Mouse (Mus musculus): ENCODE measurements around the gene Pakap. TPM values are rescaled to one million over a fixed set of nuclear protein-coding genes. Genes with fewer than 3 reads are reported as not detected.

Pakap gene
- polyA plus RNA-seq, 1 experiment from 2014 or later, result 5.8 TPM

GRCm38 (mm10) chr4:57733445-57733844 lies 165.5 kb downstream of the Pakap start:
- Histone ChIP-seq H3K27me3 (no peaks in the 10 kb centered on the region), H3K4me3 (no peak overlapping the region), H3K4me2 (replicated peaks) (no peak overlapping the region), H3K27ac (replicated peaks) (no peak overlapping the region), H3K9me3 (no peaks in the 10 kb centered on the region), H3K4me1 (0 out of 2 replicates have a peak, but pooled peaks cover under 1% of the 10 kb centered on the region), H3K36me3 (no peaks in the 10 kb centered on the region), H3K9ac (replicated peaks) (no peak overlapping the region)
- 70% methylated on average over 3 of the region's 3 CpGs for WGBS
- ATAC-seq (replicated peaks), result no peak

- Histone ChIP-seq H3K9ac (replicated peaks) (no peak overlapping the region), H3K36me3 (no peaks in the 10 kb centered on the region), H3K27me3 (no peaks in the 10 kb centered on the region), H3K4me3 (no peak overlapping the region), H3K4me1 (peaks cover 9% of the 10 kb centered on the region), H3K4me2 (replicated peaks) (no peak overlapping the region), H3K27ac (replicated peaks) (no peak overlapping the region), H3K9me3 (no peaks in the 10 kb centered on the region)
- ATAC-seq (replicated peaks), result no peak
- WGBS, result 93% methylated on average over 5 of the region's 5 CpGs
Observed at GRCm38 (mm10) chr4:57735426-57735825, 167.4 kb downstream of the Pakap start.

GRCm38 (mm10) chr4:57738856-57739552 lies 171.0 kb downstream of the Pakap start:
- no peak overlapping the region for H3K4me2 ChIP-seq (replicated peaks)
- peaks cover 9% of the 10 kb centered on the region for H3K4me1 ChIP-seq
- H3K9me3 ChIP-seq, result no peaks in the 10 kb centered on the region
- no peaks in the 10 kb centered on the region for H3K36me3 ChIP-seq
- no peak overlapping the region for H3K9ac ChIP-seq (replicated peaks)
- H3K27me3 ChIP-seq, result no peaks in the 10 kb centered on the region
- H3K27ac ChIP-seq (replicated peaks), result no peak overlapping the region
- H3K4me3 ChIP-seq, result no peak overlapping the region
- ATAC-seq (replicated peaks), result no peak
- 7% methylated on average over 8 of the region's 8 CpGs for WGBS

GRCm38 (mm10) chr4:57743325-57743929 lies 175.4 kb downstream of the Pakap start:
- Histone ChIP-seq H3K4me1 (peaks cover 9% of the 10 kb centered on the region), H3K4me2 (replicated peaks) (no peak overlapping the region), H3K4me3 (no peak overlapping the region), H3K36me3 (no peaks in the 10 kb centered on the region), H3K27me3 (no peaks in the 10 kb centered on the region), H3K27ac (replicated peaks) (no peak overlapping the region), H3K9ac (replicated peaks) (no peak overlapping the region), H3K9me3 (no peaks in the 10 kb centered on the region)
- WGBS, result 82% methylated on average over 11 of the region's 11 CpGs
- no peak for ATAC-seq (replicated peaks)

- Histone ChIP-seq H3K4me3 (no peak overlapping the region), H3K4me1 (no peaks in the 10 kb centered on the region), H3K4me2 (replicated peaks) (no peak overlapping the region), H3K27ac (replicated peaks) (no peak overlapping the region), H3K27me3 (no peaks in the 10 kb centered on the region), H3K9me3 (no peaks in the 10 kb centered on the region), H3K9ac (replicated peaks) (no peak overlapping the region), H3K36me3 (no peaks in the 10 kb centered on the region)
- WGBS, result 86% methylated on average over 4 of the region's 4 CpGs
- no peak for ATAC-seq (replicated peaks)
Observed at GRCm38 (mm10) chr4:57750651-57751050, 182.7 kb downstream of the Pakap start.

- H3K4me1 ChIP-seq, result no peaks in the 10 kb centered on the region
Observed at GRCm38 (mm10) chr4:57751054-57751453, 183.1 kb downstream of the Pakap start.

GRCm38 (mm10) chr4:57751566-57751965 lies 183.6 kb downstream of the Pakap start:
- no peaks in the 10 kb centered on the region for H3K36me3 ChIP-seq
- no peaks in the 10 kb centered on the region for H3K4me1 ChIP-seq
- H3K4me2 ChIP-seq (replicated peaks), result no peak overlapping the region
- H3K27me3 ChIP-seq, result no peaks in the 10 kb centered on the region
- H3K27ac ChIP-seq (replicated peaks), result no peak overlapping the region
- H3K9ac ChIP-seq (replicated peaks), result no peak overlapping the region
- H3K4me3 ChIP-seq, result no peak overlapping the region
- WGBS, result 90% methylated on average over 11 of the region's 11 CpGs
- no peak for ATAC-seq (replicated peaks)
- H3K9me3 ChIP-seq, result no peaks in the 10 kb centered on the region

More at GRCm38 (mm10) chr4:57751054-57751453, 183.1 kb downstream of the Pakap start:
- WGBS, result 60% methylated on average over 4 of the region's 4 CpGs
- Histone ChIP-seq H3K4me3 (no peak overlapping the region), H3K36me3 (no peaks in the 10 kb centered on the region), H3K27me3 (no peaks in the 10 kb centered on the region), H3K27ac (replicated peaks) (no peak overlapping the region), H3K9ac (replicated peaks) (no peak overlapping the region), H3K4me2 (replicated peaks) (no peak overlapping the region), H3K9me3 (no peaks in the 10 kb centered on the region)
- no peak for ATAC-seq (replicated peaks)

GRCm38 (mm10) chr4:57755085-57755484 lies 187.1 kb downstream of the Pakap start:
- Histone ChIP-seq H3K27ac (replicated peaks) (no peak overlapping the region), H3K9ac (replicated peaks) (no peak overlapping the region), H3K27me3 (no peaks in the 10 kb centered on the region), H3K36me3 (no peaks in the 10 kb centered on the region), H3K9me3 (no peaks in the 10 kb centered on the region), H3K4me2 (replicated peaks) (no peak overlapping the region), H3K4me1 (no peaks in the 10 kb centered on the region), H3K4me3 (no peak overlapping the region)
- ATAC-seq (replicated peaks), result no peak
- WGBS, result 93% methylated on average over 11 of the region's 11 CpGs

- WGBS, result 72% methylated on average over 11 of the region's 11 CpGs
- no peak overlapping the region for H3K4me3 ChIP-seq
- ATAC-seq (replicated peaks), result no peak
- no peaks in the 10 kb centered on the region for H3K9me3 ChIP-seq
- H3K27ac ChIP-seq (replicated peaks), result no peak overlapping the region
- no peaks in the 10 kb centered on the region for H3K4me1 ChIP-seq
- no peaks in the 10 kb centered on the region for H3K27me3 ChIP-seq
- no peak overlapping the region for H3K4me2 ChIP-seq (replicated peaks)
- no peak overlapping the region for H3K9ac ChIP-seq (replicated peaks)
- no peaks in the 10 kb centered on the region for H3K36me3 ChIP-seq
Observed at GRCm38 (mm10) chr4:57757997-57758396, 190.0 kb downstream of the Pakap start.

GRCm38 (mm10) chr4:57762424-57762823 lies 194.4 kb downstream of the Pakap start:
- WGBS, result 56% methylated on average over 7 of the region's 7 CpGs
- H3K4me1 ChIP-seq, result no peaks in the 10 kb centered on the region
- no peak overlapping the region for H3K9ac ChIP-seq (replicated peaks)
- no peaks in the 10 kb centered on the region for H3K27me3 ChIP-seq
- H3K4me2 ChIP-seq (replicated peaks), result no peak overlapping the region
- H3K4me3 ChIP-seq, result no peak overlapping the region
- no peak for ATAC-seq (replicated peaks)
- H3K9me3 ChIP-seq, result no peaks in the 10 kb centered on the region
- H3K36me3 ChIP-seq, result no peaks in the 10 kb centered on the region
- no peak overlapping the region for H3K27ac ChIP-seq (replicated peaks)

- Histone ChIP-seq H3K27me3 (no peaks in the 10 kb centered on the region), H3K9me3 (no peaks in the 10 kb centered on the region), H3K4me3 (no peak overlapping the region), H3K4me2 (replicated peaks) (no peak overlapping the region), H3K4me1 (no peaks in the 10 kb centered on the region), H3K36me3 (no peaks in the 10 kb centered on the region), H3K27ac (replicated peaks) (no peak overlapping the region), H3K9ac (replicated peaks) (no peak overlapping the region)
- ATAC-seq (replicated peaks), result no peak
- WGBS, result 58% methylated on average over 1 of the region's 1 CpGs
Observed at GRCm38 (mm10) chr4:57764392-57764791, 196.4 kb downstream of the Pakap start.

- Histone ChIP-seq H3K36me3 (no peaks in the 10 kb centered on the region), H3K27ac (replicated peaks) (no peak overlapping the region), H3K4me2 (replicated peaks) (no peak overlapping the region), H3K4me3 (no peak overlapping the region), H3K27me3 (no peaks in the 10 kb centered on the region), H3K4me1 (no peaks in the 10 kb centered on the region), H3K9ac (replicated peaks) (no peak overlapping the region), H3K9me3 (no peaks in the 10 kb centered on the region)
- no peak for ATAC-seq (replicated peaks)
- 90% methylated on average over 1 of the region's 1 CpGs for WGBS
Observed at GRCm38 (mm10) chr4:57764926-57765325, 196.9 kb downstream of the Pakap start.

GRCm38 (mm10) chr4:57765806-57766205 lies 197.8 kb downstream of the Pakap start:
- no peak for ATAC-seq (replicated peaks)
- Histone ChIP-seq H3K9ac (replicated peaks) (no peak overlapping the region), H3K9me3 (no peaks in the 10 kb centered on the region), H3K27me3 (no peaks in the 10 kb centered on the region), H3K4me2 (replicated peaks) (no peak overlapping the region), H3K36me3 (no peaks in the 10 kb centered on the region), H3K4me1 (no peaks in the 10 kb centered on the region), H3K4me3 (no peak overlapping the region), H3K27ac (replicated peaks) (no peak overlapping the region)
- WGBS, result 15% methylated on average over 4 of the region's 4 CpGs
